Mouse (Mus musculus) stomach, embryonic 14.5 days (tissue): ENCODE results near the gene Slc38a4. TPM values are rescaled to one million over a fixed set of nuclear protein-coding genes. Genes with fewer than 3 reads are reported as not detected.

Experiments
- ATAC-seq: fragments of 200-750 bp; cut with Nextera tagmentation; 2 replicates; pipeline ENCODE4 v1.8.0; 2017; ENCODE audit warnings: low read depth, moderate TSS enrichment; ENCODE audit not compliant: insufficient number of reproducible peaks, insufficient read depth, low FRiP score
- H3K27ac ChIP-seq: fragments of 300-500 bp; sonication (generic); 2 replicates; pipeline ENCODE4 v1.5.1; 2014; ENCODE audit warnings: mild to moderate bottlenecking, low read length, moderate library complexity, mixed read lengths
- H3K27me3 ChIP-seq: fragments of 300-500 bp; sonication (generic); 2 replicates; pipeline ENCODE4 v1.6.1; 2014; ENCODE audit warnings: low read length, control low read depth, mixed read lengths; ENCODE audit not compliant: control insufficient read depth, insufficient read depth
- H3K36me3 ChIP-seq: fragments of 300-500 bp; sonication (generic); 2 replicates; pipeline ENCODE4 v1.6.1; 2014; ENCODE audit warnings: mild to moderate bottlenecking, control low read depth, low read length, moderate library complexity, mixed read lengths; ENCODE audit not compliant: control insufficient read depth, insufficient read depth
- H3K4me1 ChIP-seq: fragments of 300-500 bp; sonication (generic); 2 replicates; pipeline ENCODE4 v1.6.1; 2014; ENCODE audit warnings: low read length, control low read depth, mixed read lengths; ENCODE audit not compliant: control insufficient read depth, insufficient read depth
- H3K4me2 ChIP-seq: fragments of 300-500 bp; sonication (generic); replicated peaks from 2 replicates; pipeline ENCODE4 v1.6.1; 2014; ENCODE audit warnings: low read depth, low read length, control low read depth
- H3K4me3 ChIP-seq: fragments of 300-500 bp; sonication (generic); 2 replicates; pipeline ENCODE4 v1.5.1; 2014; ENCODE audit warnings: low read depth, low read length, control low read depth
- H3K9ac ChIP-seq: fragments of 300-500 bp; sonication (generic); replicated peaks from 2 replicates; pipeline ENCODE4 v1.6.1; 2014; ENCODE audit warnings: low read depth, mild to moderate bottlenecking, control low read depth, low read length, moderate library complexity, mixed read lengths
- H3K9me3 ChIP-seq: fragments of 300-500 bp; sonication (generic); 2 replicates; pipeline ENCODE4 v1.6.1; 2016; ENCODE audit warnings: low read depth, low read length, control low read depth; ENCODE audit not compliant: control insufficient read depth
- WGBS: fragments of 180-500 bp; shearing (Covaris S2); extraction: QIAGEN DNeasy Blood & Tissue Kit; methylation state at CpG from one replicate; pipeline ENCODE4 v1.1.7; 2014; 5-methylcytosine and 5-hydroxymethylcytosine counted together
- polyA plus RNA-seq: library from polyadenylated mRNA; unstranded; fragments of >200 nt; fragmentation: Nextera tagmentation; extraction: Ambion mirVana; gene quantifications from 2 replicates; pipeline ENCODE4 v1.2.1, GENCODE M21; 2014

Slc38a4 gene
- polyA plus RNA-seq, 1 experiment from 2014 or later: 59.1 TPM

GRCm38 (mm10) chr15:97049281-97049841 lies 6.4 kb downstream of the Slc38a4 start:
- H3K36me3 ChIP-seq: no peaks in the 10 kb centered on the region
- H3K4me3 ChIP-seq: no peak overlapping the region
- 0 out of 2 replicates have a peak overlapping the region, but pooled peaks have one; percentile 10 for H3K4me2 ChIP-seq
- peaks cover 11% of the 10 kb centered on the region for H3K4me1 ChIP-seq
- peaks cover 4% of the 10 kb centered on the region; the same call in 1 of the 2 replicates for H3K9me3 ChIP-seq
- no peak for ATAC-seq
- WGBS: 43% methylated on average over 11 of the region's 11 CpGs
- H3K9ac ChIP-seq: no peak overlapping the region; the same call in 1 of the 2 replicates
- no peaks in the 10 kb centered on the region for H3K27me3 ChIP-seq
- H3K27ac ChIP-seq: peak overlapping the region; percentile 13; the same call in 1 of the 2 replicates

- Histone ChIP-seq H3K9ac (no peak overlapping the region), H3K4me1 (peaks cover 13% of the 10 kb centered on the region), H3K27me3 (no peaks in the 10 kb centered on the region), H3K4me2 (no peak overlapping the region), H3K9me3 (no peaks in the 10 kb centered on the region), H3K27ac (no peak overlapping the region), H3K4me3 (no peak overlapping the region), H3K36me3 (no peaks in the 10 kb centered on the region)
- WGBS: 76% methylated on average over 5 of the region's 5 CpGs
- no peak for ATAC-seq
Measured at GRCm38 (mm10) chr15:97048267-97048666, 7.5 kb downstream of the Slc38a4 start.

- Histone ChIP-seq H3K4me1 (peaks cover 22% of the 10 kb centered on the region), H3K4me2 (no peak overlapping the region), H3K9me3 (no peaks in the 10 kb centered on the region), H3K27me3 (no peaks in the 10 kb centered on the region), H3K27ac (no peak overlapping the region), H3K4me3 (no peak overlapping the region), H3K9ac (no peak overlapping the region), H3K36me3 (no peaks in the 10 kb centered on the region)
- 92% methylated on average over 13 of the region's 13 CpGs for WGBS
- ATAC-seq: no peak
Measured at GRCm38 (mm10) chr15:97043921-97044320, 11.8 kb downstream of the Slc38a4 start.

- 8% methylated on average over 7 of the region's 7 CpGs for WGBS
- no peaks in the 10 kb centered on the region for H3K27me3 ChIP-seq
Measured at GRCm38 (mm10) chr15:97042001-97042491, 13.7 kb downstream of the Slc38a4 start.

GRCm38 (mm10) chr15:97041182-97041581 lies 14.6 kb downstream of the Slc38a4 start:
- peak overlapping the region; percentile 87 for H3K27ac ChIP-seq
- whole genome bisulfite sequencing: 63% methylated on average over 9 of the region's 9 CpGs

More at GRCm38 (mm10) chr15:97042001-97042491, 13.7 kb downstream of the Slc38a4 start:
- Histone ChIP-seq H3K4me2 (0 out of 2 replicates have a peak overlapping the region, but pooled peaks have one; percentile 13), H3K36me3 (no peaks in the 10 kb centered on the region), H3K9ac (no peak overlapping the region), H3K4me1 (peaks cover 20% of the 10 kb centered on the region), H3K4me3 (no peak overlapping the region), H3K9me3 (no peaks in the 10 kb centered on the region), H3K27ac (peak overlapping the region; percentile 87)
- peak; percentile 72; the same call in 1 of the 2 replicates for ATAC-seq

GRCm38 (mm10) chr15:97037710-97038109 lies 18.0 kb downstream of the Slc38a4 start:
- Histone ChIP-seq H3K9me3 (no peaks in the 10 kb centered on the region), H3K4me3 (no peak overlapping the region), H3K4me2 (no peak overlapping the region), H3K36me3 (no peaks in the 10 kb centered on the region), H3K9ac (no peak overlapping the region), H3K27ac (no peak overlapping the region), H3K4me1 (peaks cover 20% of the 10 kb centered on the region), H3K27me3 (no peaks in the 10 kb centered on the region)
- ATAC-seq: no peak
- WGBS: 94% methylated on average over 8 of the region's 8 CpGs

More at GRCm38 (mm10) chr15:97041182-97041581, 14.6 kb downstream of the Slc38a4 start:
- peaks cover 20% of the 10 kb centered on the region for H3K4me1 ChIP-seq
- no peaks in the 10 kb centered on the region for H3K36me3 ChIP-seq
- no peak overlapping the region for H3K4me2 ChIP-seq
- H3K9me3 ChIP-seq: no peaks in the 10 kb centered on the region
- no peak overlapping the region for H3K4me3 ChIP-seq
- H3K27me3 ChIP-seq: no peaks in the 10 kb centered on the region
- no peak overlapping the region for H3K9ac ChIP-seq
- ATAC-seq: no peak

- WGBS: 65% methylated on average over 6 of the region's 6 CpGs
- Histone ChIP-seq H3K4me2 (no peak overlapping the region), H3K9ac (no peak overlapping the region)
Measured at GRCm38 (mm10) chr15:97035892-97036291, 19.9 kb downstream of the Slc38a4 start.

GRCm38 (mm10) chr15:97033485-97033991 lies 22.2 kb downstream of the Slc38a4 start:
- Histone ChIP-seq H3K4me2 (no peak overlapping the region), H3K9ac (no peak overlapping the region), H3K27ac (0 out of 2 replicates have a peak overlapping the region, but pooled peaks have one; percentile 24), H3K9me3 (no peaks in the 10 kb centered on the region), H3K4me1 (peaks cover 6% of the 10 kb centered on the region; the same call in 1 of the 2 replicates), H3K4me3 (no peak overlapping the region), H3K27me3 (no peaks in the 10 kb centered on the region), H3K36me3 (no peaks in the 10 kb centered on the region)
- WGBS: 38% methylated on average over 9 of the region's 9 CpGs
- ATAC-seq: no peak

More at GRCm38 (mm10) chr15:97035892-97036291, 19.9 kb downstream of the Slc38a4 start:
- H3K36me3 ChIP-seq: no peaks in the 10 kb centered on the region
- H3K9me3 ChIP-seq: no peaks in the 10 kb centered on the region
- no peak overlapping the region for H3K4me3 ChIP-seq
- H3K27me3 ChIP-seq: no peaks in the 10 kb centered on the region
- ATAC-seq: no peak
- H3K4me1 ChIP-seq: peaks cover 8% of the 10 kb centered on the region; the same call in 1 of the 2 replicates
- H3K27ac ChIP-seq: no peak overlapping the region
